Mouse (Mus musculus) MN1 (cell line): ENCODE data around the gene Plekha7.

Experiments
- DNase-seq: peaks from one replicate; pipeline ENCODE4 v3.0.0-alpha.2; 2016; ENCODE audit warnings: low spot score

The Plekha7 gene

GRCm38 (mm10) chr7:116186156-116186555 is 122.0 kb downstream of the Plekha7 start:
- no peak for DNase-seq

GRCm38 (mm10) chr7:116184358-116185057 is 123.7 kb downstream of the Plekha7 start:
- no peak for DNase-seq

- DNase-seq: peak; percentile 43
Measured at GRCm38 (mm10) chr7:116182451-116182850, 125.7 kb downstream of the Plekha7 start.

GRCm38 (mm10) chr7:116181444-116181946 is 126.7 kb downstream of the Plekha7 start:
- no peak for DNase-seq

DNA sequence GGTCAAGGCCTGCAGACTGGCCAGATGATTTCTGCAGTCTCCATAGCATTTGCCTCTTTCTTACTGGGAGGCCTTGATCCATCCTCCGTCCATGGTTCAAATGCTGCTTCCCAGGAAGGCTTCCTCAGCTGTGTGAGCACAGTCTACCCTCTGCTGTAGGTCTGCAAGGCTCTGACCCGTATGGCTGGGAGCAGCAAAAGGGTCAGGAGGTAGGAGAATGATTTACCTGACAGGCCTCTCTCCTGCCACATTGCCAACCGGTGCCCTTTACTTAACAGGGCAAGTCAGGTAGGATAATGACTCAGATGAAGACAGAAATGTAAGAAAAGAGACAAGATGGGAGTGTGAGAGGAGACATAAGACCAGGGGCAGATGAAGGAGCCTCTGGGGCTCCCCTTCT is 129.3 kb downstream of the Plekha7 start:
- DNase-seq: no peak

- no peak for DNase-seq
Measured at GRCm38 (mm10) chr7:116172774-116173173, 135.4 kb downstream of the Plekha7 start.

- DNase-seq: no peak
Measured at GRCm38 (mm10) chr7:116169426-116169825, 138.8 kb downstream of the Plekha7 start.

- DNase-seq: no peak
Measured at GRCm38 (mm10) chr7:116168224-116168623, 140.0 kb downstream of the Plekha7 start.

GRCm38 (mm10) chr7:116164232-116164631 is 143.9 kb downstream of the Plekha7 start:
- no peak for DNase-seq

DNA sequence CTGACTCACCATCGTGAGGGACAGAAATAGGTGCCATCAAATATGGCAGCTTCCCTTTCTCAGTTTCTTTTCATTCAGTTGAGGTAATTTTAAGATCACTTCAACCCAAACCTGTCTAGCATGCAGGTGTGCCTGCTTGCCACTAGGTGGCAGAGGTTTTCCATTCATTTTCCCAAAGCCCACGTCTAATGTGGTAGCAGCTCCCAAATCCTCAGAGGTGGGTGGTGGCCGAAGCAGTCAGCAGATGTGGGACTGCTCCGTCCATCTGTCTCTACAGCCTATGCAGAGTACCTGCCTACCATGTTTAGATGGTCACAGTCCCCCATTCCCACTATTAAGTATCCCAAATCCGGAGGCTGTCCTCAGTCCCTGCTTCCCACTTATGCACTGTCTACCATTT is 146.6 kb downstream of the Plekha7 start:
- peak; percentile 66 for DNase-seq

DNA sequence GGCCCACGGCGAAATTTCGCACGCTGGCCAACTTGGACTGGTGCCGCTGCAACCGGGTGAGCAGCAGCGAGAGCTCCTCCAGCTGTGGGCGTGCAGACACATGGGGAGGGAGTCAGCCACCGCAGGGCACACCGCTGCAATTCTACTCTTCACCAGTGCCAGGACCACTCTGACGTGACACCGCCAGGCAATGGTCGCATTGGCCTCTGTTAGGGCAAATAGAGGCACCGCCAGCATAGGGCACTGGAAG is 151.4 kb downstream of the Plekha7 start:
- DNase-seq: no peak

- DNase-seq: no peak
Measured at GRCm38 (mm10) chr7:116156072-116156893, 151.9 kb downstream of the Plekha7 start.

DNA sequence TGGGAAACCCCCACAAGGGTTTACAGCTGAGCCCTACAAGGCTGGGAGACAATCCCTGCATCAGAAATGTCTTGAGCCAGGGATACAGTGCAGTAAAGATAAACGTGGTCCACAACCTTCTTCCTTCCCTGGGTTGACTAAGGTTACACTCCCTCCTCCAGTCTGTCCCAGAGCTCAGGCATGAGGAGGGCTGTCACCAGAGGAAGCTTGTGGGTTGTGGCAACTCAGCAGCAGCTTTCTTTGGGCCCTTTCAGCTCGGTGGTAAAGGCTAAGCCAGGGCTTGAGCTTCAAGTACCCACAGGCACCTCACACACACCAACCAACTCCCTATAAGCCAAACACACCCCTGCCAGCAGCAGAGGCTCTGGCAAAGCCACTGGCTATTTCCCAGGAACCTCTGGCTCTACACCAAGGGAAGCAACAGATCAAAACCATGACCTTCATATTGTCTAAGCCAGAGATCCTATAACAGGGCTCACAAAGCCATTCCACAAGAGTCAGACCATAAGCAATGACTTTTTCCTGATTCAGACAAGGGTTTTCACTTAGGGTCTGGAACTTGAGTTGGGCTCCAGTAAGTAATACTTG is 154.3 kb downstream of the Plekha7 start:
- no peak for DNase-seq

GRCm38 (mm10) chr7:116149568-116149967 is 158.6 kb downstream of the Plekha7 start:
- no peak for DNase-seq

DNA sequence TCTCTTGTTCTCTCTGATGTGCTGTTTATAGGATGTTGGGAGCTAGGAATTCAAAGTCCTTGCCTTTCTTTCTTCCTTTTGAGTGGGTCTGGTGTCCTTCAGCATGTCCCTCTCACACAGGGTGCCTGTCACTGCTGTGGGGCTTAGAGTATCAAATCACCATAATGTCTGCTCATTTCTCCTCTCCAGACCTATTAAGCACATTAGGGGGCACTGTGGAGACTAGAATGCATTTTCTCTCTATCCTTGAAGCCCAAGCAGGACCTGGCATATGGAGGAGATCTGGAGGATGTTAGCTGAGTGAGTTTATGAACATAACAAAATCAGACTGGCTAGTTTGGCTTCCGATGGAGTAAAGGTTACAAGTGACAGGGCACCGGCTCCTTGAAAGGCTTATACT is 161.1 kb downstream of the Plekha7 start:
- no peak for DNase-seq

DNA sequence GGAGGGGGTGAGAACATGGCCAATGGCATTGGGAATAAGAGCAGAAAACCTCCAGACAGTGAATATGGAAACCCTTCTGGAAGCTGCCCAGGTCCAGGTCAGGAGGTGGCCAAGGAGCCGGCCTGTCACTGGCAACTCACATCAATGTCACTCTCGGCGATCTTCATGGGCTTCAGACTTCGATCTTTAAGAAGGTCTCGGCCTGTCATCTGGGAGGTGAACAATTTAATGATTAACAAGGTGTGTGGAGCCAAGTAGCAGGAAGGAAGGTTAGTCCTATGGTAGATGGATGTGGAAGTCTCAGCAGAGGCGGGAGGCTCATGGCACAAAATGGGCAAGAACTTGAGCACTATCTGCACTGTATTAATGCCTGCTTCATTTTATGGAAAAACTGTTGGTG is 163.1 kb downstream of the Plekha7 start:
- no peak for DNase-seq

DNA sequence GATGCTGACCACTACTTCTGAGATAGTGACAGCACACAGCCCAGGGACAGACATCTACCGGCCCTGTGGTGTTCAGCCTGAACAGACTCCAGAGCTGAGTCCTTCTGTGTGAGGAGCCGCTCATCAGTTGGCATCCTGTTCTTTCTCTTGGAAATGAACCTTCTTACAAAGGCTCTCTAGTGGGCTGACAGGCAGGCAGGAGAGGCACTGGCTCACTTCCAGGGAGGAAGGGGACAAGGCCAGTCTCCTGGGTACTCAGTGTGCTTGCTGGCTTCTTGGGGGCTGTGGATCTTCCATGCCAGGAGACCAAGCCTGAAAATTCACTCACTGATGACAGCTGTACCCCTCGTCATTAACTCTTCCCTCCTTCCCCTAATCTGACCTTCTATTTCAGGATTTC is 170.5 kb downstream of the Plekha7 start:
- no peak for DNase-seq

DNA sequence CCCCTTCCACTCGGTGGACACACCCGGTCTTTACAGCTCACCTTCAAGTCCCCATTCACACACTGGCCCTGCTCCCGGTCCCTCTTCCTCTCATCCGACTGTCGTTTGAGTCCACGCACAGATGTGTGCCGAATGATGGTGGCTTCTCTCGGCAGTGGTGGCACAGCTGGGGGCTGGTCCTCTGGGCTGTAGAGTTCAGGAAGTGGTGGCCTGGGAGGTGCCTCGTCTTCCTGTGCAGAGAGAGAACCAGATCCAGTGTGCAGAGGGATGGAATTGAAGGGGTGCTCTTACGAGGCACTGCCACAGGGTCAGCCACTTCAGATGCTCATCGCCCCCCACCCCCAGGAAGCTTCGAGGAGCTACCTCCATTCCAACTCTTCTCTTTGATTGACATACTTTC is 171.0 kb downstream of the Plekha7 start:
- DNase-seq: no peak

DNA sequence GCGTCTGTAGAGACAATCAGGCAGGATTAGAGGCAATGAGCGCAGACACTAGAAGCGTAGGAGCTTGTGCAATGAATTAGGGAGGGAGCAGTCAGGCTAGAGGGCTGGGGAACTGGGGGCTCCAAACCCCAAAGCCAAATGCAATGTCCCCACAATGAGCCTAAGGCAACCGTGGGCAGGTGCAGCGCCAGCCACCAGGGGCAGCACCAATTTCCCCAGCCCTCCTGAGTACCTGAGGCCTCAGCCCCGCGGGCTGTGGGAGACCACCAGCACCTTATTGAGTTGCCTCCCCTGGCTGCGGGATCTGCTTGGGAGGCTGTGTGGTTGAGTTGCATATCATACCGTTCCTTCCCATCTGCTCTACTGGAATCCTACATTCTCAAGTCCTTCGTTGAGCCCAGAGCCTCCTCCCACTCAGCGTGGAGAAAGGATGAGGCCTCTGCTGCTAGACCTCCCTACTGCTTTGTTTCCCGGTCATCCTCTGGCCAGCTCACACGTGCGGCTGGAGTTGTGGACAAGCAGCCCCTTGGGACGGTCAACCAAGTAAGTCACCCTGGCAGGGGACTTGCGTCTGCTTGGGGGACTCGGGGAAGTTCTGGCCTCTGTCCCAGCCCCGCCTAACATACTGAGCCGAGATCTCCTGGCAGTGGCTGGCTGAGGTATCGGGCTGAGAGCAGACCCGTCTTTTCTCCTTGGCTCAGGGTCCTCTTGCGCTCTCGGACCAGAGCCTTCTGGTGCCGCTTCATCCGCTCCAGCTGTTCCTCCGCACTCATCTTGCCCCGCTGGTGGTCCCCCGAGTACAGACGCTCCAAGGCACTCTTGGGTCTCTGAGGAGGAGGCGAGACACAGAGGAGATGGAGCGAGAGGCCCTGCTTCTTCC is 173.5 kb downstream of the Plekha7 start:
- DNase-seq: no peak

- peak; percentile 81 for DNase-seq
Measured at GRCm38 (mm10) chr7:116132078-116132477, 176.1 kb downstream of the Plekha7 start.

- peak; percentile 55 for DNase-seq
Measured at GRCm38 (mm10) chr7:116131390-116131789, 176.8 kb downstream of the Plekha7 start.

DNA sequence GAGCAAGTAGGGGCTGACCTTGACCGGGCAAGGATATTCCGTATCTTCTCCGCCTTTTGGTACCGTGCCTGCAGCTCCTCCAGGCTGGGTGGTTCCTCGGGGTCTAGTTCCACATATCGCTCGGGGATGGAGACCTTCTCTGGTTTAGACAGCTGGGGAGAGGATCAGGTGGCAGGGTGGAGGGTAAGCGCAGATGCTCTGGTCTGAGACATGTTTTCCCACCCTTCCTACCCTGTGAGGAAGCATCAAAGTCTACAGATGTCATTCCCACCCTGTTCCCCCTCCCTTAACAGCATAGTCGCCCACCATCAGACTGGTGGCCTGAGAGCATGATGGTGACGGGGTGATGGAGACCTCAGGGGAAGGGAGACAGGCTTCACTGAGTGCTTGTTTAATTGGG is 178.8 kb downstream of the Plekha7 start:
- DNase-seq: no peak
